In genomic region chr14:52338751-52339511, GRCm38 (mm10) we compare ENCODE assay signal across 1 mouse cellular context.
TF ChIP-seq lines count a peak whose summit lies in the region.

No protein-coding gene starts in this region.

TF ChIP-seq in CH12.LX, 34 proteins besides CTCF, POLR2A, EP300 and RAD21:
- TF ChIP-seq USF1 (IDR thresholded peaks at IDR 0.05; ENCODE audit: low read depth, low read length) = no peak
- no peak for TF ChIP-seq TCF12 (IDR thresholded peaks at IDR 0.05; ENCODE audit: low read depth, low read length)
- no peak for TF ChIP-seq JUN (IDR thresholded peaks at IDR 0.05; ENCODE audit: insufficient read depth, low read depth, low read length)
- TF ChIP-seq ZMIZ1 (IDR thresholded peaks at IDR 0.05; ENCODE audit: low read depth, low read length) = no peak
- TF ChIP-seq MXI1 (IDR thresholded peaks at IDR 0.05; ENCODE audit: low read depth, low read length) = 0 out of 2 replicates have a peak, but pooled peaks have one; percentile 12
- no peak for TF ChIP-seq MEF2A (IDR thresholded peaks at IDR 0.05; ENCODE audit: borderline replicate concordance, low read depth, low read length)
- 0 out of 2 replicates have a peak, but pooled peaks have one; percentile 17 for TF ChIP-seq IRF4 (IDR thresholded peaks at IDR 0.05; ENCODE audit: low read depth, low read length)
- TF ChIP-seq E2F4 (IDR thresholded peaks at IDR 0.05; ENCODE audit: insufficient replicate concordance, low read depth, low read length) = peak; percentile 43; the same call in 1 of the 2 replicates
- 0 out of 2 replicates have a peak, but pooled peaks have one; percentile 35 for TF ChIP-seq SIN3A (IDR thresholded peaks at IDR 0.05; ENCODE audit: low read length)
- TF ChIP-seq BHLHE40 (IDR thresholded peaks at IDR 0.05; ENCODE audit: low read depth, low read length) = no peak
- TF ChIP-seq MAFK (IDR thresholded peaks at IDR 0.05; ENCODE audit: insufficient replicate concordance, low read length) = no peak
- no peak for TF ChIP-seq USF2 (conservative IDR thresholded peaks at IDR 0.05; ENCODE audit: low read depth, low read length)
- peak; percentile 92 for TF ChIP-seq SMC3 (IDR thresholded peaks at IDR 0.05; ENCODE audit: low read depth, low read length)
- peak; percentile 67 for TF ChIP-seq ZC3H11A (IDR thresholded peaks at IDR 0.05; ENCODE audit: low read depth, low read length)
- TF ChIP-seq MYC (IDR thresholded peaks at IDR 0.05; ENCODE audit: low read depth, low read length) = 0 out of 2 replicates have a peak, but pooled peaks have one; percentile 64
- TF ChIP-seq NRF1 (IDR thresholded peaks at IDR 0.05; ENCODE audit: low read depth, low read length) = no peak
- no peak for TF ChIP-seq UBTF (IDR thresholded peaks at IDR 0.05; ENCODE audit: low read depth, low read length)
- no peak for TF ChIP-seq GABPA (IDR thresholded peaks at IDR 0.05; ENCODE audit: insufficient replicate concordance, low read depth, low read length)
- TF ChIP-seq KAT2A (IDR thresholded peaks at IDR 0.05; ENCODE audit: insufficient replicate concordance, low read length) = no peak
- no peak for TF ChIP-seq ZNF384 (IDR thresholded peaks at IDR 0.05; ENCODE audit: low read depth, low read length)
- TF ChIP-seq MAZ (IDR thresholded peaks at IDR 0.05; ENCODE audit: low read depth, low read length) = peak; percentile 63; the same call in 1 of the 2 replicates
- TF ChIP-seq ETS1 (conservative IDR thresholded peaks at IDR 0.05; ENCODE audit: low read depth, low read length) = no peak
- no peak for TF ChIP-seq POLR2AphosphoS2 (IDR thresholded peaks at IDR 0.05; ENCODE audit: low read depth, low read length)
- 0 out of 2 replicates have a peak, but pooled peaks have one; percentile 44 for TF ChIP-seq NELFE (IDR thresholded peaks at IDR 0.05; ENCODE audit: low read depth, low read length)
- TF ChIP-seq JUND (conservative IDR thresholded peaks at IDR 0.05; ENCODE audit: low read depth, low read length) = no peak; the same call in 1 of the 2 replicates
- no peak for TF ChIP-seq HCFC1 (IDR thresholded peaks at IDR 0.05; ENCODE audit: low read depth, low read length)
- TF ChIP-seq CHD1 (IDR thresholded peaks at IDR 0.05; ENCODE audit: low read depth, low read length) = no peak
- no peak for TF ChIP-seq TBP (conservative IDR thresholded peaks at IDR 0.05; ENCODE audit: low read depth, low read length)
- no peak for TF ChIP-seq CHD2 (IDR thresholded peaks at IDR 0.05; ENCODE audit: low read length)
- no peak for TF ChIP-seq PAX5 (IDR thresholded peaks at IDR 0.05; ENCODE audit: low read length)
- no peak for TF ChIP-seq RCOR1 (conservative IDR thresholded peaks at IDR 0.05; ENCODE audit: low read depth, low read length)
- no peak for TF ChIP-seq ZKSCAN1 (IDR thresholded peaks at IDR 0.05; ENCODE audit: borderline replicate concordance, low read depth, low read length)
- no peak for TF ChIP-seq ELF1 (IDR thresholded peaks at IDR 0.05; ENCODE audit: low read depth, low read length)
- TF ChIP-seq MAX (IDR thresholded peaks at IDR 0.05; ENCODE audit: low read length) = no peak
